Mouse (Mus musculus): ENCODE measurements around the gene Acap2. TPM values are rescaled to one million over a fixed set of nuclear protein-coding genes. Genes with fewer than 3 reads are reported as not detected.

The Acap2 gene
- polyA plus RNA-seq, 1 experiment from 2014 or later, result 14.8 TPM

GRCm38 (mm10) chr16:31233541-31234339, 32.7 kb upstream of the Acap2 start:
- H3K9me3 ChIP-seq (ENCODE audit: control insufficient read depth, low read length), result no peaks in the 10 kb centered on the region
- H3K9ac ChIP-seq (ENCODE audit: low read length), result 0 out of 2 replicates have a peak overlapping the region, but pooled peaks have one; percentile 39
- peak overlapping the region; percentile 23 for H3K4me3 ChIP-seq (ENCODE audit: low read depth, low read length)
- H3K4me1 ChIP-seq (replicated peaks; ENCODE audit: control insufficient read depth, insufficient read depth), result peaks cover 7% of the 10 kb centered on the region
- DNase-seq (ENCODE audit: low spot score), result peak; percentile 61
- 8% methylated on average over 20 of the region's 20 CpGs for WGBS
- no peaks in the 10 kb centered on the region for H3K27me3 ChIP-seq (ENCODE audit: control insufficient read depth, insufficient read depth, low read length)
- peak overlapping the region; percentile 37 for H3K4me2 ChIP-seq (replicated peaks; ENCODE audit: low read depth)
- TF ChIP-seq EP300 (optimal IDR thresholded peaks at IDR 0.05) (no peak), CTCF (IDR thresholded peaks at IDR 0.05; ENCODE audit: low read depth) (no peak)
- peak overlapping the region; percentile 61 for H3K27ac ChIP-seq (replicated peaks)
- H3K36me3 ChIP-seq (ENCODE audit: control insufficient read depth, insufficient read depth, low read length), result no peaks in the 10 kb centered on the region
- peak; percentile 76 for ATAC-seq (ENCODE audit: low FRiP score, low TSS enrichment)

GRCm38 (mm10) chr16:31233167-31233498, 32.1 kb upstream of the Acap2 start:
- DNase-seq (ENCODE audit: low spot score), result no peak
- 22% methylated on average over 4 of the region's 4 CpGs for WGBS
- peak overlapping the region; percentile 37 for H3K4me2 ChIP-seq (replicated peaks; ENCODE audit: low read depth)
- peak; percentile 3; the same call in 1 of the 2 replicates for ATAC-seq (ENCODE audit: low FRiP score, low TSS enrichment)
- TF ChIP-seq CTCF (IDR thresholded peaks at IDR 0.05; ENCODE audit: low read depth) (no peak), EP300 (optimal IDR thresholded peaks at IDR 0.05) (no peak)
- H3K9me3 ChIP-seq (ENCODE audit: control insufficient read depth, low read length), result no peaks in the 10 kb centered on the region
- no peaks in the 10 kb centered on the region for H3K36me3 ChIP-seq (ENCODE audit: control insufficient read depth, insufficient read depth, low read length)
- H3K27me3 ChIP-seq (ENCODE audit: control insufficient read depth, insufficient read depth, low read length), result no peaks in the 10 kb centered on the region
- peak overlapping the region; percentile 61 for H3K27ac ChIP-seq (replicated peaks)
- H3K9ac ChIP-seq (ENCODE audit: low read length), result no peak overlapping the region
- H3K4me1 ChIP-seq (replicated peaks; ENCODE audit: control insufficient read depth, insufficient read depth), result peaks cover 7% of the 10 kb centered on the region
- peak overlapping the region; percentile 23 for H3K4me3 ChIP-seq (ENCODE audit: low read depth, low read length)

- Histone ChIP-seq H3K4me3 (ENCODE audit: low read depth, low read length) (no peak overlapping the region), H3K4me1 (replicated peaks; ENCODE audit: control insufficient read depth, insufficient read depth) (peaks cover 7% of the 10 kb centered on the region), H3K9me3 (ENCODE audit: control insufficient read depth, low read length) (no peaks in the 10 kb centered on the region), H3K27ac (replicated peaks) (peak overlapping the region; percentile 61; the same call in 1 of the 2 replicates), H3K4me2 (replicated peaks; ENCODE audit: low read depth) (peak overlapping the region; percentile 37; the same call in 1 of the 2 replicates), H3K36me3 (ENCODE audit: control insufficient read depth, insufficient read depth, low read length) (no peaks in the 10 kb centered on the region), H3K27me3 (ENCODE audit: control insufficient read depth, insufficient read depth, low read length) (no peaks in the 10 kb centered on the region), H3K9ac (ENCODE audit: low read length) (no peak overlapping the region)
- ATAC-seq (ENCODE audit: low FRiP score, low TSS enrichment) (no peak), DNase-seq (ENCODE audit: low spot score) (no peak)
- TF ChIP-seq EP300 (optimal IDR thresholded peaks at IDR 0.05) (no peak), CTCF (IDR thresholded peaks at IDR 0.05; ENCODE audit: low read depth) (no peak)
- 55% methylated on average over 5 of the region's 5 CpGs for WGBS
These were observed 31.6 kb upstream of the Acap2 start for GRCm38 (mm10) chr16:31232491-31233166.

GRCm38 (mm10) chr16:31231591-31231990, 30.5 kb upstream of the Acap2 start:
- Histone ChIP-seq H3K9me3 (ENCODE audit: control insufficient read depth, low read length) (no peaks in the 10 kb centered on the region), H3K27me3 (ENCODE audit: control insufficient read depth, insufficient read depth, low read length) (no peaks in the 10 kb centered on the region), H3K4me2 (replicated peaks; ENCODE audit: low read depth) (no peak overlapping the region), H3K4me3 (ENCODE audit: low read depth, low read length) (no peak overlapping the region), H3K36me3 (ENCODE audit: control insufficient read depth, insufficient read depth, low read length) (no peaks in the 10 kb centered on the region), H3K9ac (ENCODE audit: low read length) (no peak overlapping the region), H3K27ac (replicated peaks) (no peak overlapping the region), H3K4me1 (replicated peaks; ENCODE audit: control insufficient read depth, insufficient read depth) (peaks cover 7% of the 10 kb centered on the region)
- WGBS, result 63% methylated on average over 5 of the region's 5 CpGs
- no peak for TF ChIP-seq EP300 (optimal IDR thresholded peaks at IDR 0.05)
- TF ChIP-seq CTCF (IDR thresholded peaks at IDR 0.05; ENCODE audit: low read depth), result no peak
- ATAC-seq (ENCODE audit: low FRiP score, low TSS enrichment), result no peak
- no peak for DNase-seq (ENCODE audit: low spot score)

GRCm38 (mm10) chr16:31227746-31228145, 26.7 kb upstream of the Acap2 start:
- Histone ChIP-seq H3K4me3 (ENCODE audit: low read depth, low read length) (no peak overlapping the region), H3K27ac (replicated peaks) (no peak overlapping the region), H3K36me3 (ENCODE audit: control insufficient read depth, insufficient read depth, low read length) (no peaks in the 10 kb centered on the region), H3K4me1 (replicated peaks; ENCODE audit: control insufficient read depth, insufficient read depth) (no peaks in the 10 kb centered on the region), H3K27me3 (ENCODE audit: control insufficient read depth, insufficient read depth, low read length) (no peaks in the 10 kb centered on the region), H3K9ac (ENCODE audit: low read length) (no peak overlapping the region), H3K9me3 (ENCODE audit: control insufficient read depth, low read length) (no peaks in the 10 kb centered on the region), H3K4me2 (replicated peaks; ENCODE audit: low read depth) (no peak overlapping the region)
- TF ChIP-seq EP300 (optimal IDR thresholded peaks at IDR 0.05), result no peak
- no peak for TF ChIP-seq CTCF (IDR thresholded peaks at IDR 0.05; ENCODE audit: low read depth)
- DNase-seq (ENCODE audit: low spot score), result no peak
- no peak for ATAC-seq (ENCODE audit: low FRiP score, low TSS enrichment)
- 91% methylated on average over 1 of the region's 1 CpGs for WGBS

- Histone ChIP-seq H3K9me3 (ENCODE audit: control insufficient read depth, low read length) (no peaks in the 10 kb centered on the region), H3K4me1 (replicated peaks; ENCODE audit: control insufficient read depth, insufficient read depth) (no peaks in the 10 kb centered on the region), H3K27ac (replicated peaks) (no peak overlapping the region), H3K27me3 (ENCODE audit: control insufficient read depth, insufficient read depth, low read length) (no peaks in the 10 kb centered on the region), H3K36me3 (ENCODE audit: control insufficient read depth, insufficient read depth, low read length) (no peaks in the 10 kb centered on the region), H3K4me2 (replicated peaks; ENCODE audit: low read depth) (no peak overlapping the region), H3K9ac (ENCODE audit: low read length) (no peak overlapping the region), H3K4me3 (ENCODE audit: low read depth, low read length) (no peak overlapping the region)
- DNase-seq (ENCODE audit: low spot score), result no peak
- WGBS, result 94% methylated on average over 4 of the region's 4 CpGs
- ATAC-seq (ENCODE audit: low FRiP score, low TSS enrichment), result no peak
- TF ChIP-seq CTCF (IDR thresholded peaks at IDR 0.05; ENCODE audit: low read depth), result no peak
- no peak for TF ChIP-seq EP300 (optimal IDR thresholded peaks at IDR 0.05)
These were observed 14.2 kb upstream of the Acap2 start for GRCm38 (mm10) chr16:31215271-31215670.
